Comparison of ENCODE assay signal across 36 mouse cellular contexts in genomic region chr10:130337581-130337980, GRCm38 (mm10). TPM values are rescaled to one million over a fixed set of nuclear protein-coding genes. Genes with fewer than 3 reads are reported as not detected.
DNase-seq lines count a peak whose midpoint lies in the region; ATAC-seq and TF ChIP-seq lines count a peak whose summit lies in the region.
"Had no signal": no experiment of that assay in that cellular context is flagged by ENCODE, and none has a peak within 500 bp of the region (broad histone marks: within the 10 kb centered on the region; RNA-seq: fewer than 3 reads in every experiment).

No protein-coding gene starts in this region.

- peaks cover 0 to 8% of the 10 kb centered on the region in 2 experiments for H3K36me3 ChIP-seq in CH12.LX (replicated peaks in 1 of 2; ENCODE audit: control insufficient read depth in 1 of 2, insufficient read depth in 1 of 2, low read length in 1 of 2)
- H3K36me3 ChIP-seq in liver, embryonic 12.5 days = no peaks in the 10 kb centered on the region
- H3K36me3 ChIP-seq: embryonic facial prominence, embryonic 10.5 days; embryonic facial prominence, embryonic 15.5 days; forebrain, embryonic 12.5 days; heart, embryonic 10.5 days; heart, embryonic 15.5 days; hindbrain, embryonic 13.5 days; limb, embryonic 13.5 days; midbrain, embryonic 15.5 days had no signal

- TF ChIP-seq CTCF in CH12.LX (conservative IDR thresholded peaks at IDR 0.05 in 1 of 2, IDR thresholded peaks at IDR 0.05 in 1 of 2; ENCODE audit: low read depth in 2 of 2, low read length in 2 of 2) = no peak

- no peak for TF ChIP-seq EP300 in CH12.LX (IDR thresholded peaks at IDR 0.05; ENCODE audit: low read length)

- 0 out of 2 replicates have a peak overlapping the region, but pooled peaks have one; percentile 19 for H3K9ac ChIP-seq in CH12.LX (ENCODE audit: insufficient read depth, low read depth)
- H3K9ac ChIP-seq in liver, embryonic 12.5 days = no peak overlapping the region
- H3K9ac ChIP-seq: embryonic facial prominence, embryonic 15.5 days; forebrain, embryonic 12.5 days; forebrain, postnatal 0 days; heart, embryonic 15.5 days; hindbrain, embryonic 13.5 days; limb, embryonic 13.5 days; liver, postnatal 0 days; midbrain, embryonic 15.5 days had no signal

- no peaks in the 10 kb centered on the region for H3K79me2 ChIP-seq in CH12.LX (replicated peaks; ENCODE audit: control insufficient read depth, extremely low read depth, insufficient read depth, poor library complexity, severe bottlenecking)

- peak; percentile 92 to 93 for ATAC-seq in hematopoietic stem cell, adult 5-6 weeks (replicated peaks in 1 of 2; ENCODE audit: insufficient read depth in 1 of 2, low FRiP score in 2 of 2, low TSS enrichment in 1 of 2, low read depth in 1 of 2, poor library complexity in 2 of 2, severe bottlenecking in 2 of 2)
- ATAC-seq in liver, embryonic 12.5 days = no peak
- ATAC-seq: forebrain, postnatal 0 days; inflammation-experienced regulatory T-cells, adult 6 months; liver, postnatal 0 days; midbrain, embryonic 15.5 days had no signal

- no peak overlapping the region for H3K4me3 ChIP-seq in CH12.LX (replicated peaks in 1 of 3; ENCODE audit: low read depth in 2 of 3, low read length in 2 of 3, poor library complexity in 1 of 3)
- H3K4me3 ChIP-seq in liver, embryonic 12.5 days = no peak overlapping the region
- H3K4me3 ChIP-seq: embryonic facial prominence, embryonic 10.5 days; embryonic facial prominence, embryonic 15.5 days; forebrain, embryonic 12.5 days; heart, embryonic 10.5 days; heart, embryonic 15.5 days; hindbrain, embryonic 13.5 days; limb, embryonic 13.5 days; midbrain, embryonic 15.5 days had no signal

- dilution Hi-C loops in CH12.LX (cut with MboI; ENCODE audit: extremely low pct_ligation_motif_present, extremely low pct_unique_long_range_greater_than_20kb, low sequenced_read_pairs) = no loop called here

- no peak overlapping the region; the same call in 1 of the 2 replicates for H3K4me2 ChIP-seq in CH12.LX (ENCODE audit: insufficient read depth, low read depth, poor library complexity, severe bottlenecking)
- no peak overlapping the region for H3K4me2 ChIP-seq in liver, embryonic 12.5 days
- H3K4me2 ChIP-seq: embryonic facial prominence, embryonic 15.5 days; forebrain, embryonic 12.5 days; heart, embryonic 15.5 days; hindbrain, embryonic 13.5 days; limb, embryonic 13.5 days; liver, embryonic 11.5 days; midbrain, embryonic 15.5 days had no signal

- H3K27me3 ChIP-seq in CH12.LX (replicated peaks) = no peaks in the 10 kb centered on the region
- no peaks in the 10 kb centered on the region for H3K27me3 ChIP-seq in liver, embryonic 12.5 days (replicated peaks)
- H3K27me3 ChIP-seq: embryonic facial prominence, embryonic 15.5 days; forebrain, embryonic 12.5 days; heart, embryonic 15.5 days; hindbrain, embryonic 13.5 days; limb, embryonic 13.5 days; midbrain, embryonic 15.5 days had no signal

- TF ChIP-seq POLR2A in CH12.LX (IDR thresholded peaks at IDR 0.05; ENCODE audit: low read depth, low read length) = no peak

- in situ Hi-C loops in CH12.LX (cut with MboI; ENCODE audit: low pct_ligation_motif_present, low pct_unique_long_range_greater_than_20kb, low sequenced_read_pairs) = no loop called here

- WGBS in liver, embryonic 12.5 days (ENCODE audit: insufficient replicate concordance) = 28% methylated on average over 2 of the region's 2 CpGs

- no peak overlapping the region for H3K27ac ChIP-seq in CH12.LX (ENCODE audit: insufficient read depth, low read depth)
- no peak overlapping the region for H3K27ac ChIP-seq in liver, embryonic 12.5 days
- H3K27ac ChIP-seq: embryonic facial prominence, embryonic 10.5 days; embryonic facial prominence, embryonic 15.5 days; forebrain, embryonic 12.5 days; heart, embryonic 10.5 days; heart, embryonic 15.5 days; hindbrain, embryonic 13.5 days; limb, embryonic 13.5 days; midbrain, embryonic 15.5 days had no signal

- peaks cover 0 to 56% of the 10 kb centered on the region in 2 experiments; a peak in 2 of 4 replicates for H3K4me1 ChIP-seq in CH12.LX (ENCODE audit: control insufficient read depth in 1 of 2, insufficient read depth in 2 of 2)
- H3K4me1 ChIP-seq in liver, embryonic 12.5 days = no peaks in the 10 kb centered on the region
- H3K4me1 ChIP-seq: embryonic facial prominence, embryonic 10.5 days; embryonic facial prominence, embryonic 15.5 days; forebrain, embryonic 12.5 days; heart, embryonic 10.5 days; heart, embryonic 15.5 days; hindbrain, embryonic 13.5 days; limb, embryonic 13.5 days; midbrain, embryonic 15.5 days had no signal

- H3K9me3 ChIP-seq in CH12.LX (replicated peaks; ENCODE audit: low read length) = no peaks in the 10 kb centered on the region
- H3K9me3 ChIP-seq in liver, embryonic 12.5 days (replicated peaks) = no peaks in the 10 kb centered on the region
- H3K9me3 ChIP-seq: embryonic facial prominence, embryonic 10.5 days; embryonic facial prominence, embryonic 15.5 days; forebrain, embryonic 12.5 days; heart, embryonic 10.5 days; hindbrain, embryonic 13.5 days; limb, embryonic 13.5 days; midbrain, embryonic 15.5 days had no signal

- no peak for TF ChIP-seq RAD21 in CH12.LX (IDR thresholded peaks at IDR 0.05; ENCODE audit: low read depth, low read length)

- DNase-seq in CD4-positive helper T cell, adult 2 months (ENCODE audit: low read depth, low spot score) = peak; percentile 17
- DNase-seq in CH12.LX (ENCODE audit: extremely low read depth) = no peak
- DNase-seq in naive thymus-derived CD4-positive, alpha-beta T cell, adult 2 months (ENCODE audit: low read depth) = peak; percentile 47
- DNase-seq in ovary, postnatal 36 days (ENCODE audit: low spot score) = no peak
- DNase-seq in cerebellum, postnatal 25 days = no peak
- no peak for DNase-seq in right cerebral cortex, adult 18-20 months
- DNase-seq: adrenal gland, adult 8-10 months; cerebellum, adult 9-11 months; forebrain, postnatal 0 days; gastrocnemius, postnatal 14 days; heart, adult 11 months; kidney, adult 11 months; kidney, postnatal 14 days; liver, postnatal 0 days; lung, postnatal 36 days had no signal

TF ChIP-seq in CH12.LX, 34 proteins besides CTCF, POLR2A, EP300 and RAD21:
- TF ChIP-seq POLR2AphosphoS2 (IDR thresholded peaks at IDR 0.05; ENCODE audit: low read depth, low read length) (no peak), IRF4 (IDR thresholded peaks at IDR 0.05; ENCODE audit: low read depth, low read length) (no peak), SMC3 (IDR thresholded peaks at IDR 0.05; ENCODE audit: low read depth, low read length) (no peak), USF1 (IDR thresholded peaks at IDR 0.05; ENCODE audit: low read depth, low read length) (no peak)

RNA-seq across cellular contexts. Expression of gene Tespa1, which starts 14.9 kb away (rescaled TPM):
- total RNA-seq in CH12.LX (2012; rRNA removed) (26.0 and 28.1 TPM in 2 replicates), CH12.LX (2014; rRNA removed) (55.1 and 68.0 TPM in 2 replicates)
- 48.5 and 48.9 TPM in 2 replicates for polyA plus RNA-seq in CH12.LX (2012; ENCODE audit: insufficient read length, low read depth)
- 123 and 178 TPM in 2 replicates for total RNA-seq in hematopoietic stem cell, adult 5-6 weeks (2017)
- polyA plus RNA-seq in liver, embryonic 12.5 days (2016; fragmentation: Nextera tagmentation; extraction: Ambion mirVana) = 3.8 and 3.9 TPM in 2 replicates
- total RNA-seq: forebrain, postnatal 0 days had no signal
- polyA plus RNA-seq: C2C12; embryonic facial prominence, embryonic 10.5 days; forebrain, embryonic 12.5 days; forebrain, postnatal 0 days; hindbrain, embryonic 13.5 days; kidney, embryonic 14.5 days had no signal

RNA-seq across cellular contexts. Expression of gene Vmn2r84, which starts 56.6 kb away (rescaled TPM):
- total RNA-seq in CH12.LX (2012; rRNA removed) (under 0.01 TPM in 1 of 2 replicates, not detected in the other), CH12.LX (2014; rRNA removed) (not detected in 2 replicates)
- 0.26 TPM in 2 replicates for polyA plus RNA-seq in CH12.LX (2012; ENCODE audit: insufficient read length, low read depth)
- under 0.01 and 0.10 TPM in 2 replicates for total RNA-seq in hematopoietic stem cell, adult 5-6 weeks (2017)
- 0.01 and 0.02 TPM in 2 replicates for polyA plus RNA-seq in liver, embryonic 12.5 days (2016; fragmentation: Nextera tagmentation; extraction: Ambion mirVana)
- total RNA-seq: adrenal gland, adult 8-10 months; adrenal gland, postnatal 4 days; gastrocnemius, postnatal 14 days; heart, postnatal 25 days had no signal
- polyA plus RNA-seq: C2C12; embryonic facial prominence, embryonic 10.5 days; embryonic facial prominence, embryonic 15.5 days; forebrain, embryonic 12.5 days; heart, embryonic 10.5 days; heart, embryonic 15.5 days; hindbrain, embryonic 13.5 days; kidney, embryonic 14.5 days; limb, embryonic 13.5 days; liver, embryonic 11.5 days; lung, embryonic 16.5 days; neural tube, embryonic 11.5 days; small intestine, adult 2 months; stomach, embryonic 16.5 days; urinary bladder, adult 2 months had no signal

RNA-seq across cellular contexts. Expression of gene Neurod4, which starts 57.5 kb away (rescaled TPM):
- 0.13 and 0.17 TPM in 2 replicates for total RNA-seq in CH12.LX (2012; rRNA removed)
- total RNA-seq in CH12.LX (2014; rRNA removed) = 0.08 and 0.24 TPM in 2 replicates
- polyA plus RNA-seq in CH12.LX (2012; ENCODE audit: insufficient read length, low read depth) = 0.13 TPM in 1 of 2 replicates, not detected in the other
- 0.44 TPM in 1 of 2 replicates, not detected in the other for total RNA-seq in hematopoietic stem cell, adult 5-6 weeks (2017)
- not detected in 2 replicates for polyA plus RNA-seq in liver, embryonic 12.5 days (2016; fragmentation: Nextera tagmentation; extraction: Ambion mirVana)
- total RNA-seq: gastrocnemius, postnatal 14 days; heart, postnatal 25 days had no signal
- polyA plus RNA-seq: C2C12; heart, embryonic 15.5 days; inflammation-experienced regulatory T-cells, adult 6 months; kidney, embryonic 14.5 days; limb, embryonic 13.5 days; liver, embryonic 11.5 days; liver, postnatal 0 days; lung, embryonic 16.5 days; small intestine, adult 2 months; stomach, embryonic 16.5 days; urinary bladder, adult 2 months had no signal

Comparison
In these comparisons a context has a peak if more than half of its experiments do, and no peak if none do; other contexts are left out.
1. DNase-seq: peak in CD4-positive helper T cell, adult 2 months (single experiment) and naive thymus-derived CD4-positive, alpha-beta T cell, adult 2 months (single experiment); none in CH12.LX (single experiment), ovary, postnatal 36 days (single experiment), cerebellum, postnatal 25 days (0 of 2) and right cerebral cortex, adult 18-20 months (single experiment).